Mouse (Mus musculus) liver, postnatal 0 days (tissue): ENCODE measurements at regions not wholly inside any gene's neighbourhood (a gene's known extent, or its start where the extent isn't known, plus 50 kb on each side); places are given as distances from the start of the nearest gene placed in this dataset.
A peak's percentile ranks its signal among the peaks of the same experiment; 100 is the strongest.

Experiments used
- CTCF ChIP-seq: sonication (generic); IDR thresholded peaks from 2 replicates; pipeline ENCODE4 v1.5.1; 2016; ENCODE audit warnings: antibody characterized with exemption, low read depth
- EP300 ChIP-seq: IDR thresholded peaks from 2 replicates; pipeline ENCODE4 v1.6.1; 2016; ENCODE audit warnings: antibody characterized with exemption, low read depth, mild to moderate bottlenecking

DNA sequence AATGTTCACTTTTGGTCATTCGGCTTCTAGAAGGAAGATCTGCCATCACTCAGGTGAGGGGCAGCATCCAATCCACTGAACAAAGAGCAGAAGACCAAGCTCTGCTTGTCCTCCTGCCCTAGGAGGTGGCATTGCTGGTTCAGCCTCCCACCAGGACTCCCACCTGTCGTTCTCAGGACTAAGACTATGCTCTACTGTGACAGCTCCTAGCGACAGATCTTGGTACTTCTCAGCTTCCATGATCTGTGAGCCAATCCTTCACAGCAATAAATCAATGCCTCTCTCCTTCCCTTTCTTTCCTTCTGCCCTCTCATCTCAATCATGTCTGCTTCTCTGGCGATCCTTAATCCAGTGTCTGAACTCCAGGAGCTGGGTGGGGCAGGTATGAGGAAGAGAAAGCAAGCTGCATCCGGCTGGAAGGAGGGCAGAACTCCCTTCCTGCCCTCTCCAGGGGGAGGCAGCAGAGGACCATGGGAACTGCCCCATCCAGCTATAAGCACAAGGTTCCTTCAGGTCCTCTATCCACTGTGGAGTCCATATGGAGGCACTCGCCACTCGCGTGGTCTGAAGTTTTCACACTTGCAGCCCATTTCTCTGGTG is 54.8 kb upstream of the Btrc start:
- peak; percentile 73 for TF ChIP-seq CTCF
- no peak for TF ChIP-seq EP300
